Mouse (Mus musculus) gastrocnemius, adult 8-10 months (tissue): ENCODE measurements at regions not wholly inside any gene's neighbourhood (a gene's known extent, or its start where the extent isn't known, plus 50 kb on each side); places are given as distances from the start of the nearest gene placed in this dataset.

Source experiments
- DNase-seq, 2 experiments: peaks; one replicate each; pipeline ENCODE4 v3.0.0; 2022; ENCODE audit warnings: low spot score in 2 of 2

DNA sequence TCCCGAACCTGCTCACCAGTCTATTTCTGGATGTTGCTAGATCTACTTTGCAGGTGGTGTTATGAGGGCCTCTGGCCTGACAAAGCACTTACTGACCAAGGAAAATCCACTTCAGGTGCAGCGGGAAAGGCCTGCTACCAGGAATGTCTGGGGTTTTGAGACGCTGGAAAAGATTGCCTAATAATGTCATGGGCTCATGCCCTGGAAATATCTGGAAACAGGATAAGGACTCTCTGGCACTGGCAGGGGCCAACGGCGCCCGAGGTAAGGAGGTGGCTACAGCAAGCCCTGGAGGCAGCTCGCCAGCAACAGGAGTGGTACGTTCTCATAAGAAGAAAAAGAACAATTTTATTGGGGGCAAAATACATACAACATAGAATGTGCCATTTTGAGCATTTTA is 94.7 kb downstream of the Zfp36l1 start:
- DNase-seq, result no peak

- no peak for DNase-seq
Observed at GRCm38 (mm10) chr12:80017376-80017929, 95.4 kb downstream of the Zfp36l1 start.

- no peak for DNase-seq
Observed at GRCm38 (mm10) chr12:80015938-80016337, 96.9 kb downstream of the Zfp36l1 start.

- no peak for DNase-seq
Observed at GRCm38 (mm10) chr12:80014598-80014983, 98.2 kb downstream of the Zfp36l1 start.

DNA sequence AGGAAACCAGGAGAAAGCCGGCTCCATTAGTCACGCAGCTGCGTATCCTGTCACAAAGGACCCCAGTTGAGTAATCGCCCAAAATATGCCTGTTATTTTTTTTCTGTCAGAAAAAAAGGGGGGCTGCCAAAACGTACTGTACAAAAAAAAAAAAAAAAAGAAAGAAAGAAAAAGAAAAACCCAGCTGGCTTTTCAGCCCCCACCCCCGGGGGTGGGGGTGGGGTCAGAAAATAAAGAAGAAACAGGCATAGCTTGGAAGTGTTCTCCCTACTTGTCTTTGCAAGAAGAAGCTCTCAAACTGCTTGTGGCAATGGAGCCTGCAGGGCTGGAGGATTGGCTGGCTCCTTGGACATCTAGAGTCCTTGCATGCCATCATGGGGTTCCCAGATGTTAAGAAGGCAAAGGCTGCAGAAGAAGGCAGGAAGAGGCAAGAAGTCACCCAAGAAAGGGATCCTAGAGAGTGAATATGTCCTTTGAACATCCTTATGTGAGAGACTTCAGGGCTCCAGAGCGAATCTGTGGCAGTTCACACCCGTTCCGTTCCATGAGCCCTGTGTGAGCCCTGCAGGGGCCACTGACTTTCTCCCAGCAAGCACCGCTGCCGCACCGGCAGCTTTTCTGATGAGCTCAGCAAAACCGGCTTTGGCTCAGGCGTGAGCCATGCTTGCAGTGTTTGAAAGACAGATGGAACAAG is 98.8 kb downstream of the Zfp36l1 start:
- peak in 1 of 2 experiments; percentile 36 for DNase-seq

GRCm38 (mm10) chr12:80013577-80013903 is 99.3 kb downstream of the Zfp36l1 start:
- DNase-seq, result no peak

DNA sequence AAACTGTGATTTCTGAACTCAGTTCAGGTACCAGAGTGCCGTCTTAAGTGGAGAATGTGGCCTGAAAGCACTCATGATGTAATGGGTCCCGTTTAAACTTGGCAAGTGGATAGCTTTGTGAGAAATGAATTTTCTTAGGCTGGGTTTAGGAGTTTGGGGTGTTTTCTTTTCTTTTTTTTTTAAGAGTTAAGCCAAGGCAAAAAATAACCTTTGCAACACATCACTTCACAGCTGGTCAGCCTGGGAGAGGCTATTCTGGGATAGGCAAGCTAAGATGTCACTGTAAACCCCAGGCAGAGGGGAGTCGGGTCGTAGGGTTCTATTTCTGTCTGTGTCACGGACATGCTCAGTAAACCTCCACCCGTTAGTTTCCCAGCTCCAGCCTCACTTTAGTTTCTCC is 100.9 kb downstream of the Zfp36l1 start:
- peak in 1 of 2 experiments; percentile 55 for DNase-seq

GRCm38 (mm10) chr12:80010947-80011346 is 101.9 kb downstream of the Zfp36l1 start:
- no peak for DNase-seq

DNA sequence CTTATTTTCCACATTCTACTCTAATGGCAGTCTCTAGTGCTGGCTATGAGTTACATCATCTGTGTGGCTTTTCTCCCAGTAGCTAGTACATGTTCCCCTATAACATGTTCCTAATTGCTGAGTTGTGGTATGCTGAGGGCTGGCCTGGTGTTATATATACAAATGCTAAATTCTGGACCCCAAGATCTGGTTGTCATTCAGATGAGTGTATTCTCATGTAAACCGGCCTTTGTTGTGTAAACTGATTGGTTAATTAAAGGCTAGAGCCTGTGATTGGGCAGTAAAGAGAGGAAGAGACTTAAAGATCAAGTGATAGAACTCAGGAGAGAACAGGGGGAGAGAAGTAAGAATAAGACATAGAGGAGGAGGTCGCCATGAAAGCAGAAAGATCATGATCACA is 102.6 kb downstream of the Zfp36l1 start:
- DNase-seq, result no peak

DNA sequence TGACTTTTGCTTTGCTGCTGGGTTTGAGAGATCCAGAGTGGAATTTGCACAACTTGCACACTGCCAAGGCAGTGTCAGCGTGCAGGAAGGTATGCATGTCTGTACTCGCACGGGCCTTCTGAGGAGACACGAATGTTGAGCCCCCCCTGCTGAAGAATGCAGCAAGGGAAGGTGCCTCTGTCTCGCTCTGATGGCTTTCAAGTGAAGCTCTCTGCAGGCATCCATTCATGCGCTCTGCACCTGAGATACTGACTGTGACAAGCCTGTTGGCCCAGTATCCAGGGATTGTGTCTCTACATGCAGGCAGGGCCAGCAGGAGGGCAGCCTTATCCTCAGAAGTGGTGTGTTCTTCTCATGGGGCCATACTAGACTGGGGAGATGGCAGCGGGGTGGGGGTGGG is 105.0 kb downstream of the Zfp36l1 start:
- DNase-seq, result no peak

DNA sequence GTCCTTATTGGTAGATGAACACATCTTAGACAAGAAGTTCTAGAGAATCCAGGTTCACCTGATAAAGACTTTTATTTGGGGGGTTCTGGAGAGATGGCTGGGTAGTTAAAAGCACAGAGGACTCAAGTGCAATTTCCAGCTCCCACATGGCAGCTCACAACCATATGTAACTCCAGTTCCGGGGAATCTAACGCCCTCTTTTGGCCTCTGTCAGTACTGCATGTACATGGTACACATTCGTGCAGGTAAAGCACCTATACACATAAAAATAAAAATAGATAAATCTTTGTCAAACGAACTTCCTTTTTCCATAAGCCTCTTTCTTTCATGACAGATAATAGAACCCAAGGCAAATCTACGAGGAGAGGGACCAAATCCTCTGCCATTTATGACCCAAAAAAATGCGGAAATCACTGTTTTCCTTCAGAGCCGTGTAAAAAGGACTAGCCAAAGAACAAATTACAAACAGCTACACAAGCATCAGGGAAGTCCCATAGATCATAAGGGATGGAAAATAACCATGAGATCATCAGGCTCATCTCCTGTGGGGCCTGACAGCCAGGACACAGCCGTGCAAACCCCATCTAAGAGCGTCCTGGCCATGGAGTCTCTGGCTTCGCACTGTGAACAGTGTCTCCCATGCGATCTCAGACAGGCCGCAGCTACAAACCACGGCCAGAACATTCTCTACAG is 107.4 kb downstream of the Zfp36l1 start:
- DNase-seq, result no peak

GRCm38 (mm10) chr12:80004575-80004974 is 108.2 kb downstream of the Zfp36l1 start:
- DNase-seq, result no peak

- no peak for DNase-seq
Observed at GRCm38 (mm10) chr12:80003486-80003885, 109.3 kb downstream of the Zfp36l1 start.

DNA sequence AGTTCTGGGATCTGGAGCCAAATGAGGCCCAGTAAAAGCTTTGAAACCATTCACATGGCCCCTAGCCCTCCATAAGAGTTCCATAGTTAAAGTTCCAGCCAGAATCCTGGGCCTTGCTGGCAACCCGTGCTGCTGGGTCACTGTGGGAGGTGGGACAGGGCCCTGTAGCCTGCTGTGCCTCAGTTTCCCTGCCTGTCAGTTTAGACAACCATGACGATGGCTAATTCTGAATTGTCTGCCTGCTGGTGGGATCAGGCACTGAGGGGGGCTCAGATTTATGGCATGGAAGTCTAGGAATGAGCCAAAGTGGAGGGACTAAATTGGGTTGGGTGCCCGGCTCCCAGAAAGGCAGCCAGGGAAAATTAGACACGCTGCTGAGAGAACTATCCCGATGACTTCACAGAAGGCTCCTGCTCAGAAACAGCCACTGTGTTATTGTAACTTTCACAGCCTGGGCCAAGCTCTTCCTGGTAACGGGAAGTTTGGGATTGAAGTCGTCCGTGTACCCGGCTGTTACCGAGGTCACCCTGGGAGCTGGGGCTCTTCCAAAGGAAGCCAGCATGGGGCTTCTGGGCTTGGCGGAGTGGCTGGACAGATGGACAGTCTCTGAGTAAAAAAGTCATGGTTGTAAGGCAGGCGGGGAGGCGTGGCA is 110.2 kb downstream of the Zfp36l1 start:
- no peak for DNase-seq

GRCm38 (mm10) chr12:80001794-80002193 is 111.0 kb downstream of the Zfp36l1 start:
- no peak for DNase-seq

DNA sequence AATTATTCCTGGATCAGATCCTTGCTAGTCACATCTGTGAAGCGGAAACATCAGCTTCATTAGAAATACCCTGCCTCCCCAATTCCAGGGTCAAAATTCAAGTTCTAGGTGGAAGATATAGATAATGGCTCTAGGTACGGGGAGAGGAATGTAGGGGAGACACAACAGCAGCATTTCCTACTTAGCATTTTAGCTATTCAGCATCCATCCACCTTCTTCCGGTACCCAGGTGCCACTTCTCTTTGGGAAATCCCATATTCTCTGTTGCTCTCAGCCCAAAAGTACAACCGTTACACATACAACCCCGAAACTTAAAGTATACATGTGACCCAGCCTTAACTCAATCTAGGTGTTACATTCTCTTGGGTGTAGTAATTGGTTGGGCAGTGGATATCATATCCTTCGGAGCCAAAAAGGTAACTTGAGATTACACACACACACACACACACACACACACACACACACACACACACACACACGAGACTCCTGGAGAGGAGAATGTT is 112.9 kb downstream of the Zfp36l1 start:
- no peak for DNase-seq

DNA sequence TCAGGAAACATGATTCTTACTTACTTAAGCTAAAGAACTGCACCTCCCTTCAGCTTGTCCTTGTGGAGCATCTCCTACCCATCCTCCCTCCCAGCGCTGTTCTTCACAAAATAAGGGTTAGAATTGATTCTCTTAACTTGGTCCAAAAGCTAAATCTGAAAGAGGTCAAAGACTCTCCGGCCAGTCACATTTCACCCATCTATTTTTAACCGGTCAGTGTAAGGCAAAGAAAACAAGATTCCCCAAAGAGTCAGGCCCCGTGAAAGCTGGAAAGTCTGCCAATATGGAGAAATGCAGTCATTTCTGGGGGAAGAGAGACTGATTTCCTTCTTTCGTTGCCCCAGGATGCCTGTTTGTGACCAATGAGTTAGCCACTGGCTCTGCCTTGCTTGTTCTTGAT is 114.0 kb downstream of the Zfp36l1 start:
- DNase-seq, result no peak

DNA sequence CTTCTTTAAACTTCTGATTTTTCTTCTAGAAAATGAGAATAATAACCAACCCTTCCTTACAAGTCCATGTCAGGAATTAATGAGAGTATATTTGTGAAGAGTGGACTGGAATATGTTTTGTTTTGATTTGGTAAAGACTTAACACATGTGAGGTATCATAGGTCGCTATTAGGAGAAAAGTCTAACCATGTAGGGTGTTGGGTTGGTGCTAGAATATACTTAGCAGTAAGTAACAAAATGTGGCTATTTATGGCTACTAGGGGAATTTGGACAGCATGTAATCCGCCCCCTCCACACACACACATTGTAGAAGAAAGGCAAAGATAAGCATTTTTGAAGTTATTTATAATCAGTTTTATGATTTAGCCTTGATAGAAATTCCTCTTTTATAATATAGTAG is 114.5 kb downstream of the Zfp36l1 start:
- DNase-seq, result no peak

- no peak for DNase-seq
Observed at GRCm38 (mm10) chr12:79997201-79997600, 115.6 kb downstream of the Zfp36l1 start.

DNA sequence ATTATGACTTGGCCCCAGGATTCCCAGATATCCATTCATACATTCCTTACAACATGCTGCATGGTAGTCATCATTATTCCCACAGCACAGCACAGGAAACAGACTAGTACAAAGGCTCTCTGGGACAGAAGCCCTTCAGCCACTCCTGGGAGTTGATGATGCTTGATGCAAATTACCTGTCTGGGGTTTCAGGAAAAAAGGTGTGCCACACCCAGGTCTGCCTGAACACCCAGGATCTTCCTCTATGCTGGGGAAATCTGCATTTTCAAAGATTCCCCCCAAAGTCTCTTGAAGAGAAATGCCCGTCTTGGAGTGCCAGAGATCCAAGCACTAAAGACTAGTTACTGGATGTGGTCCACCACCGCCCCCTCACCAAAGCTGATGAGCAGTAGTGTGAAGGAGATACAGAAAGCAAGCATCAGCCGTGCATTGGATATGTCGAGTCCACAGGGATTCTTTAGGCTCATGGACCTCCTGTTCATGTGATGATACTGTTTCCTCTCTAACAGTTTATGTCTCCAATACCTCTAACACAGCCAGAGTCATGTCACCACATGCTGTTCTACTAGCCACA is 117.2 kb downstream of the Zfp36l1 start:
- DNase-seq, result no peak

DNA sequence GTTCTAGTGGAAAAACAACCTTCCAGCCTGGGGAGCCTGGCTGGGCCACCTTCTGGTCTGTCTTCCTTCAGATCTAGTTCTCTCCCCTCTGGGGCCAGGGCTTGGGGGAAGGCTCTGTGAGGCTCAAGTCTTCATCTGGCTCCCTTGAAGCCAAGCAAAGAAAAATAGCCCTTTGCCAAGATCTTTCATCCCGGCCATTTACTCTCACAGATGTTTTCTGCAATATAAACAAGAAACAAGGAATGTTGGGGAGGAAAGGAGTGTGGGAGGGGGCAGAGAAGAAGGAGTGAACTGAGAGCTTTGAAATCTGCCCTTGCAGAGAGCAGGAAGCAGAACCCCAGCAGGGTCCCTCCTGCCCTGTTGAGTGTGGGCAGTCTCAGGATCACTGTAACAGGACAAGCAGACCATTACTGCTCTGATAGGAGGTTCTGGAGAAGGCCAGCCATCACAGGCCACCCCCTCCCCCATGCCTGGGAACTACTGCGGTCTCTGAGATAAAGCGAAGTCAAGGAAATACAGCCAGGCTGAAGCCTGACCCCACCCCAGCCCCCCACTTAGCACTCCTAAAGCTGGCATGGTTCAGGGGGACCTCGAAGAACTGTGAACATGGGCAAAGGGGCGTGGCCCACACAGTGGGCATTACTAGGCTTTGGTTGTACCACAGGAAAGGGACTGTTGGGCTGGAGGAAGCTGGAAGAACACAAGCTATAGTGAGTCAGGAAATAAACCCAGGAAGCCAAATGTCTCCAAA is 118.8 kb downstream of the Zfp36l1 start:
- no peak for DNase-seq
